In genomic region chr5:149037729-149038128, GRCm38 (mm10) we compare ENCODE assay signal across 8 mouse cellular contexts. TPM values are rescaled to one million over a fixed set of nuclear protein-coding genes. Genes with fewer than 3 reads are reported as not detected.
A peak's percentile ranks its signal among the peaks of the same experiment; 100 is the strongest.
DNase-seq lines count a peak whose midpoint lies in the region; ATAC-seq and TF ChIP-seq lines count a peak whose summit lies in the region.
"Had no signal": no experiment of that assay in that cellular context is flagged by ENCODE, and none has a peak within 500 bp of the region (broad histone marks: within the 10 kb centered on the region; RNA-seq: fewer than 3 reads in every experiment).

No protein-coding gene starts in this region.

- H3K79me2 ChIP-seq in liver, adult 2 months (ENCODE audit: control insufficient read depth, insufficient read depth, low read length), result no peaks in the 10 kb centered on the region

- H3K4me3 ChIP-seq in liver, adult 2 months (ENCODE audit: insufficient read depth, low read depth, low read length), result no peak overlapping the region
- no peak overlapping the region for H3K4me3 ChIP-seq in embryonic facial prominence, embryonic 14.5 days (ENCODE audit: low read depth, low read length)
- H3K4me3 ChIP-seq in lung, embryonic 16.5 days (ENCODE audit: low read length), result no peak overlapping the region
- H3K4me3 ChIP-seq: limb, embryonic 13.5 days had no signal

- H3K36me3 ChIP-seq in liver, adult 2 months (ENCODE audit: control insufficient read depth, insufficient read depth, low read length), result no peaks in the 10 kb centered on the region
- H3K36me3 ChIP-seq in embryonic facial prominence, embryonic 14.5 days (ENCODE audit: control insufficient read depth, insufficient read depth, low read length), result no peaks in the 10 kb centered on the region
- H3K36me3 ChIP-seq in lung, embryonic 16.5 days (ENCODE audit: control insufficient read depth, insufficient read depth, low read length), result no peaks in the 10 kb centered on the region

- 8% methylated on average over 10 of the region's 10 CpGs for WGBS in liver, adult 2 months
- WGBS in embryonic facial prominence, embryonic 14.5 days, result 14% methylated on average over 10 of the region's 10 CpGs
- 24% methylated on average over 10 of the region's 10 CpGs for WGBS in lung, embryonic 16.5 days

- peak; percentile 96 for DNase-seq in liver, adult 2 months (ENCODE audit: extremely low read depth, low read depth, low spot score)
- no peak for DNase-seq in liver
- DNase-seq in embryonic facial prominence, embryonic 14.5 days (ENCODE audit: low spot score), result peak; percentile 70
- peak; percentile 45 for DNase-seq in heart, adult 8-10 months (ENCODE audit: low spot score)
- no peak for DNase-seq in thymus, postnatal 0 days (ENCODE audit: low spot score)
- DNase-seq in B cell, adult 2 months, result no peak

- peak overlapping the region; percentile 8; the same call in 1 of the 2 replicates for H3K4me2 ChIP-seq in embryonic facial prominence, embryonic 14.5 days (ENCODE audit: low read depth, low read length)
- 0 out of 2 replicates have a peak overlapping the region, but pooled peaks have one; percentile 6 for H3K4me2 ChIP-seq in lung, embryonic 16.5 days (ENCODE audit: low read depth, low read length)
- H3K4me2 ChIP-seq: limb, embryonic 13.5 days had no signal

- no peak overlapping the region for H3K27ac ChIP-seq in liver, adult 2 months (replicated peaks; ENCODE audit: insufficient read depth, low read depth, low read length)
- H3K27ac ChIP-seq in embryonic facial prominence, embryonic 14.5 days (replicated peaks; ENCODE audit: low read depth, low read length), result 0 out of 2 replicates have a peak overlapping the region, but pooled peaks have one; percentile 21
- H3K27ac ChIP-seq in lung, embryonic 16.5 days (ENCODE audit: low read length), result no peak overlapping the region
- H3K27ac ChIP-seq: limb, embryonic 13.5 days had no signal

- TF ChIP-seq POLR2A in liver, adult 2 months (IDR thresholded peaks at IDR 0.05; ENCODE audit: extremely low read depth, insufficient read depth, low read length), result no peak

- H3K9ac ChIP-seq in liver, adult 2 months (ENCODE audit: low read depth, low read length), result no peak overlapping the region
- H3K9ac ChIP-seq in embryonic facial prominence, embryonic 14.5 days (ENCODE audit: low read depth, low read length), result no peak overlapping the region
- 0 out of 2 replicates have a peak overlapping the region, but pooled peaks have one; percentile 5 for H3K9ac ChIP-seq in lung, embryonic 16.5 days (ENCODE audit: low read length)
- H3K9ac ChIP-seq: limb, embryonic 13.5 days had no signal

- no peak for TF ChIP-seq CTCF in liver, adult 2 months (IDR thresholded peaks at IDR 0.05; ENCODE audit: low read depth, low read length)

- no peaks in the 10 kb centered on the region for H3K27me3 ChIP-seq in liver, adult 2 months (ENCODE audit: control insufficient read depth, insufficient read depth, low read length)
- H3K27me3 ChIP-seq in embryonic facial prominence, embryonic 14.5 days (replicated peaks; ENCODE audit: control insufficient read depth, insufficient read depth, low read length), result no peaks in the 10 kb centered on the region
- no peaks in the 10 kb centered on the region for H3K27me3 ChIP-seq in lung, embryonic 16.5 days (ENCODE audit: control insufficient read depth, insufficient read depth, low read depth, low read length)
- H3K27me3 ChIP-seq: limb, embryonic 13.5 days had no signal

- peaks cover 2% of the 10 kb centered on the region; the same call in 1 of the 2 replicates for H3K4me1 ChIP-seq in liver, adult 2 months (ENCODE audit: control insufficient read depth, insufficient read depth, low read length)
- H3K4me1 ChIP-seq in embryonic facial prominence, embryonic 14.5 days (ENCODE audit: control insufficient read depth, insufficient read depth, low read length), result no peaks in the 10 kb centered on the region
- H3K4me1 ChIP-seq in lung, embryonic 16.5 days (replicated peaks; ENCODE audit: control insufficient read depth, insufficient read depth, low read length), result no peaks in the 10 kb centered on the region

- ATAC-seq in embryonic facial prominence, embryonic 14.5 days (ENCODE audit: low read depth), result peak; percentile 44; the same call in 1 of the 2 replicates
- 0 out of 2 replicates have a peak, but pooled peaks have one; percentile 64 for ATAC-seq in lung, embryonic 16.5 days (ENCODE audit: low read depth)

- peaks cover 13% of the 10 kb centered on the region for H3K9me3 ChIP-seq in embryonic facial prominence, embryonic 14.5 days (ENCODE audit: control insufficient read depth, low read length)
- peaks cover 6% of the 10 kb centered on the region; the same call in 1 of the 2 replicates for H3K9me3 ChIP-seq in lung, embryonic 16.5 days (ENCODE audit: control insufficient read depth, low read length)

RNA-seq across cellular contexts. Expression of gene Gm42791, which starts 42.8 kb away (rescaled TPM):
- not detected in 2 replicates for total RNA-seq in liver, adult 2 months (2014; rRNA removed)
- polyA plus RNA-seq in liver, adult 2 months (2012; rRNA removed), result not detected in 2 replicates
- polyA plus RNA-seq in embryonic facial prominence, embryonic 14.5 days (2014; fragmentation: Nextera tagmentation; extraction: Ambion mirVana), result 2.2 TPM in 1 of 2 replicates, not detected in the other
- total RNA-seq in heart, adult 8-10 months (2022), result 1 to 10 TPM; 3.2 to 7.7 (median 7.3) TPM
- polyA plus RNA-seq in lung, embryonic 16.5 days (2015; fragmentation: Nextera tagmentation; extraction: Ambion mirVana), result 0.94 and 1.3 TPM in 2 replicates
- polyA plus RNA-seq in thymus, postnatal 0 days (2015; fragmentation: Nextera tagmentation; extraction: Ambion mirVana), result 0.79 TPM in 1 of 2 replicates, not detected in the other

Comparison
In these comparisons a context has a peak if more than half of its experiments do, and no peak if none do; other contexts are left out.
1. DNase-seq: peak in liver, adult 2 months (single experiment), embryonic facial prominence, embryonic 14.5 days (single experiment) and heart, adult 8-10 months (single experiment); none in liver (single experiment), thymus, postnatal 0 days (single experiment) and B cell, adult 2 months (0 of 2).